Mouse (Mus musculus): ENCODE results near the gene Osbp2. TPM values are rescaled to one million over a fixed set of nuclear protein-coding genes. Genes with fewer than 3 reads are reported as not detected.

The Osbp2 gene
- polyA plus RNA-seq, 1 experiment = 1.3 TPM

GRCm38 (mm10) chr11:3862661-3863453 is 846 bp downstream of the Osbp2 start:
- Histone ChIP-seq H3K4me2 (ENCODE audit: low read depth) (peak overlapping the region; percentile 70), H3K79me2 (ENCODE audit: control insufficient read depth, insufficient read depth) (no peaks in the 10 kb centered on the region), H3K4me3 (peak overlapping the region; percentile 27), H3K27me3 (ENCODE audit: control insufficient read depth, insufficient read depth, insufficient read length) (no peaks in the 10 kb centered on the region), H3K36me3 (ENCODE audit: control insufficient read depth, insufficient read depth) (no peaks in the 10 kb centered on the region), H3ac (ENCODE audit: control insufficient read depth, insufficient read length) (no peak overlapping the region)
- TF ChIP-seq TCF3 (IDR thresholded peaks at IDR 0.05; ENCODE audit: insufficient read length, low read depth) = no peak
- TF ChIP-seq MYOG (IDR thresholded peaks at IDR 0.05; ENCODE audit: control insufficient read depth in 1 of 3, insufficient read depth in 1 of 3, insufficient read length in 2 of 3, low read depth in 2 of 3) = no peak
- TF ChIP-seq POLR2AphosphoS2 (IDR thresholded peaks at IDR 0.05; ENCODE audit: insufficient read length, low read depth) = no peak
- no peak for TF ChIP-seq E2F4 (IDR thresholded peaks at IDR 0.05; ENCODE audit: insufficient read depth)
- TF ChIP-seq MAX (IDR thresholded peaks at IDR 0.05; ENCODE audit: low read depth) = no peak
- TF ChIP-seq SRF (IDR thresholded peaks at IDR 0.05; ENCODE audit: control insufficient read depth, insufficient read length, low read depth) = no peak
- no peak for TF ChIP-seq USF1 (IDR thresholded peaks at IDR 0.05; ENCODE audit: low read depth)
- TF ChIP-seq REST (IDR thresholded peaks at IDR 0.05; ENCODE audit: insufficient read depth, insufficient read length) = no peak
- TF ChIP-seq POLR2A (IDR thresholded peaks at IDR 0.05; ENCODE audit: insufficient read length, low read depth) = no peak

DNA sequence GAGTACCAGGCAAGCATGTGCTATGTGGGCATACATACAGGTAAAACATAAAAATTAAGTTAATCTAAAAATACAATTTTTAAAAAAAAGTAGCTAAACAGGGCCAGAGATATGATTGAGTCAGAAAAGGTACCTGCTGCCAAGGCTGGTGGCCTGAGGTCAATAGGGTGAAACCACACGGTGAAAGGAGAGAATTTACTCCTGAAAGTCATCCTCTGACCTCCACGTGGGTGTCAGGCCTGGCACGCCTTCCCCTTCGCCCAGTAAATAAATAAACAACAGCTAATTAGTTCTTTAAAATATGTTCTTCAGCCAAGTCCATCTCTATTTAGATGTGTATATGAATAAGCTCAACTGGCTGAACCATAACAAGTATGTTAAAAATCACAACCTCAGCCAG is 3.3 kb downstream of the Osbp2 start:
- H3ac ChIP-seq (ENCODE audit: control insufficient read depth, insufficient read length) = no peak overlapping the region

DNA sequence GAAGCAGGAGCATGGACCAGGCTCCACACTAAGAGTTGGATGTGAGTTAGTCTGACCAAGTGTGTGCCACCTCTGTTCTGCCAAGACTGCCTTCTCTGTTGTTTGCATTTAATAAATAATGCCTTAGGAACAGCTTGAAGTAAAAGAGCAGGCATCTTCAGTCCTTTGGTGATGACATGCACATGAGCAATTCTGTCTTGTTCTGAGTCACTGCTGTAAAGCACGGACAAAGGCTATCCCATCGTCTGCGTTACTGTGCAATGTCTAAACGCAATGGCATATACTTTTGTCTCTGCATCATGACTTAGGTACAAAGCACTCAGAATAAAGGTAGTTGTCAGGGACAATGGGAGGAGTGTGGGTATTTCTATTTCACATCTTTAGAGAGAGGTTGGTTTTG is 3.9 kb downstream of the Osbp2 start:
- Histone ChIP-seq H3K79me2 (ENCODE audit: control insufficient read depth, insufficient read depth) (no peaks in the 10 kb centered on the region), H3K36me3 (ENCODE audit: control insufficient read depth, insufficient read depth) (no peaks in the 10 kb centered on the region), H3K27me3 (ENCODE audit: control insufficient read depth, insufficient read depth, insufficient read length) (no peaks in the 10 kb centered on the region), H3K4me2 (ENCODE audit: low read depth) (peak overlapping the region; percentile 42), H3K4me3 (no peak overlapping the region), H3ac (ENCODE audit: control insufficient read depth, insufficient read length) (no peak overlapping the region)
- TF ChIP-seq POLR2A (IDR thresholded peaks at IDR 0.05; ENCODE audit: insufficient read length, low read depth) (no peak), E2F4 (IDR thresholded peaks at IDR 0.05; ENCODE audit: insufficient read depth) (no peak)

More for the DNA sequence above, 3.3 kb downstream of the Osbp2 start:
- no peaks in the 10 kb centered on the region for H3K36me3 ChIP-seq (ENCODE audit: control insufficient read depth, insufficient read depth)
- H3K4me3 ChIP-seq = no peak overlapping the region
- no peak for TF ChIP-seq TCF12 (IDR thresholded peaks at IDR 0.05; ENCODE audit: insufficient read depth, poor library complexity, severe bottlenecking)
- no peak for TF ChIP-seq MYOG (IDR thresholded peaks at IDR 0.05; ENCODE audit: control insufficient read depth in 1 of 3, insufficient read depth in 1 of 3, insufficient read length in 2 of 3, low read depth in 2 of 3)
- no peak for TF ChIP-seq REST (IDR thresholded peaks at IDR 0.05; ENCODE audit: insufficient read depth, insufficient read length)
- TF ChIP-seq SRF (IDR thresholded peaks at IDR 0.05; ENCODE audit: control insufficient read depth, insufficient read length, low read depth) = no peak
- TF ChIP-seq CEBPB (IDR thresholded peaks at IDR 0.05; ENCODE audit: insufficient read depth, poor library complexity, severe bottlenecking) = no peak
- no peak for TF ChIP-seq E2F4 (IDR thresholded peaks at IDR 0.05; ENCODE audit: insufficient read depth)
- no peak for TF ChIP-seq USF1 (IDR thresholded peaks at IDR 0.05; ENCODE audit: low read depth)
- no peak for TF ChIP-seq MAX (IDR thresholded peaks at IDR 0.05; ENCODE audit: low read depth)
- TF ChIP-seq MYOD1 (IDR thresholded peaks at IDR 0.05; ENCODE audit: control insufficient read depth in 1 of 3, insufficient read length in 2 of 3, low read depth in 2 of 3) = no peak
- no peak for TF ChIP-seq POLR2A (IDR thresholded peaks at IDR 0.05; ENCODE audit: insufficient read length, low read depth)
- TF ChIP-seq TCF3 (IDR thresholded peaks at IDR 0.05; ENCODE audit: insufficient read length, low read depth) = no peak
- no peak for TF ChIP-seq POLR2AphosphoS2 (IDR thresholded peaks at IDR 0.05; ENCODE audit: insufficient read length, low read depth)
- no peaks in the 10 kb centered on the region for H3K79me2 ChIP-seq (ENCODE audit: control insufficient read depth, insufficient read depth)
- peak overlapping the region; percentile 42 for H3K4me2 ChIP-seq (ENCODE audit: low read depth)
- H3K27me3 ChIP-seq (ENCODE audit: control insufficient read depth, insufficient read depth, insufficient read length) = no peaks in the 10 kb centered on the region

DNA sequence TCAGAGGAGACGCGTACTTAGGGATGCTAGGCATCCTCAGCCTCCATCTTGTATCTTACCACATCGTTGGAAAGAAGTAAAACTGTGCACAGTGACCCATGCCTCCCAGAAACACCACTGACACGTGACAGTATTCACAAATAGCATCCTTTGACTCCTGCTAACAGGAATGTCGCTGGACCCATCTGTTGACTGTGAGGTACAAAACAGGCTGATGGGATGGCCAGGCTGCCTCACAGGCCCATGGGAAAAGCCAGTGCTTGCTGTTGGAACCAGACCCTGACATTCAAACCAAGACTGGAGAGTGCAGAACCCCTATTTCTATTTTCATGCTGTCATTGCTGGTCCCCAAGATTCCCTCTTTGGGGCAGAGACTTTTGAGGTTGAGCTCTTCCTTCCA is 5.8 kb downstream of the Osbp2 start:
- no peak overlapping the region for H3ac ChIP-seq (ENCODE audit: control insufficient read depth, insufficient read length)
- no peak overlapping the region for H3K4me3 ChIP-seq
- no peak overlapping the region for H3K4me2 ChIP-seq (ENCODE audit: low read depth)
- H3K36me3 ChIP-seq (ENCODE audit: control insufficient read depth, insufficient read depth) = no peaks in the 10 kb centered on the region
- TF ChIP-seq MYOD1 (IDR thresholded peaks at IDR 0.05; ENCODE audit: control insufficient read depth in 1 of 3, insufficient read length in 2 of 3, low read depth in 2 of 3) = no peak
- no peak for TF ChIP-seq CEBPB (IDR thresholded peaks at IDR 0.05; ENCODE audit: insufficient read depth, poor library complexity, severe bottlenecking)
- no peak for TF ChIP-seq TCF12 (IDR thresholded peaks at IDR 0.05; ENCODE audit: insufficient read depth, poor library complexity, severe bottlenecking)
- TF ChIP-seq USF1 (IDR thresholded peaks at IDR 0.05; ENCODE audit: low read depth) = no peak
- no peak for TF ChIP-seq REST (IDR thresholded peaks at IDR 0.05; ENCODE audit: insufficient read depth, insufficient read length)
- no peak for TF ChIP-seq SRF (IDR thresholded peaks at IDR 0.05; ENCODE audit: control insufficient read depth, insufficient read length, low read depth)
- no peak for TF ChIP-seq MYOG (IDR thresholded peaks at IDR 0.05; ENCODE audit: control insufficient read depth in 1 of 3, insufficient read depth in 1 of 3, insufficient read length in 2 of 3, low read depth in 2 of 3)
- TF ChIP-seq POLR2A (IDR thresholded peaks at IDR 0.05; ENCODE audit: insufficient read length, low read depth) = no peak
- TF ChIP-seq MAX (IDR thresholded peaks at IDR 0.05; ENCODE audit: low read depth) = no peak
- no peak for TF ChIP-seq TCF3 (IDR thresholded peaks at IDR 0.05; ENCODE audit: insufficient read length, low read depth)
- no peak for TF ChIP-seq POLR2AphosphoS2 (IDR thresholded peaks at IDR 0.05; ENCODE audit: insufficient read length, low read depth)
- TF ChIP-seq E2F4 (IDR thresholded peaks at IDR 0.05; ENCODE audit: insufficient read depth) = no peak
- no peaks in the 10 kb centered on the region for H3K79me2 ChIP-seq (ENCODE audit: control insufficient read depth, insufficient read depth)
- H3K27me3 ChIP-seq (ENCODE audit: control insufficient read depth, insufficient read depth, insufficient read length) = no peaks in the 10 kb centered on the region

DNA sequence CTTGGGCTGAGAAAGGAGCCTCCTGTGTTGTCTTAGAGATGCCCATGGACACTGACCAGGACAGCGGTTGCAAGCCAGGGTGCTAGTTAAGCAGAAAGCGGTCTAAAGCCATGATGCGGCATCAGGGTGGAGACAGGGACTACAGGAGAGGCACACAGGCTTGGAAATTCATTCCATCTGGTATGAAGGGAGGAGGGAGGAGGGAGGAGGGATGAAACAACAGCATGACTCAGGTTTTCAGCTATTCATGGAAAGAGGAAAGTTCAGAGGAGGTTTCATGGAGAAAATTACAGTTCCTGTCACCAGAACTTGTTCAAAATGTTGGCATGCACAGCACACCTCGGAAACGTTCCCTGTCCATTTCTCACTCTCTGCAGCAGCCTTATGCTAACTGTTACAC is 7.9 kb downstream of the Osbp2 start:
- H3K27me3 ChIP-seq (ENCODE audit: control insufficient read depth, insufficient read depth, insufficient read length) = no peaks in the 10 kb centered on the region
- H3K79me2 ChIP-seq (ENCODE audit: control insufficient read depth, insufficient read depth) = no peaks in the 10 kb centered on the region
- H3ac ChIP-seq (ENCODE audit: control insufficient read depth, insufficient read length) = no peak overlapping the region
- no peaks in the 10 kb centered on the region for H3K36me3 ChIP-seq (ENCODE audit: control insufficient read depth, insufficient read depth)
- TF ChIP-seq REST (IDR thresholded peaks at IDR 0.05; ENCODE audit: insufficient read depth, insufficient read length) = no peak
- no peak for TF ChIP-seq TCF3 (IDR thresholded peaks at IDR 0.05; ENCODE audit: insufficient read length, low read depth)
- no peak for TF ChIP-seq POLR2AphosphoS2 (IDR thresholded peaks at IDR 0.05; ENCODE audit: insufficient read length, low read depth)
- TF ChIP-seq CEBPB (IDR thresholded peaks at IDR 0.05; ENCODE audit: insufficient read depth, poor library complexity, severe bottlenecking) = no peak
- TF ChIP-seq TCF12 (IDR thresholded peaks at IDR 0.05; ENCODE audit: insufficient read depth, poor library complexity, severe bottlenecking) = no peak
- no peak for TF ChIP-seq MAX (IDR thresholded peaks at IDR 0.05; ENCODE audit: low read depth)
- TF ChIP-seq MYOD1 (IDR thresholded peaks at IDR 0.05; ENCODE audit: control insufficient read depth in 1 of 3, insufficient read length in 2 of 3, low read depth in 2 of 3) = no peak
- no peak for TF ChIP-seq POLR2A (IDR thresholded peaks at IDR 0.05; ENCODE audit: insufficient read length, low read depth)
- TF ChIP-seq E2F4 (IDR thresholded peaks at IDR 0.05; ENCODE audit: insufficient read depth) = no peak
- no peak for TF ChIP-seq USF1 (IDR thresholded peaks at IDR 0.05; ENCODE audit: low read depth)
- TF ChIP-seq SRF (IDR thresholded peaks at IDR 0.05; ENCODE audit: control insufficient read depth, insufficient read length, low read depth) = no peak
- no peak for TF ChIP-seq MYOG (IDR thresholded peaks at IDR 0.05; ENCODE audit: control insufficient read depth in 1 of 3, insufficient read depth in 1 of 3, insufficient read length in 2 of 3, low read depth in 2 of 3)
- peak overlapping the region; percentile 67 for H3K4me2 ChIP-seq (ENCODE audit: low read depth)
- no peak overlapping the region for H3K4me3 ChIP-seq
